Mouse (Mus musculus): ENCODE measurements around the gene Rap1gap2. TPM values are rescaled to one million over a fixed set of nuclear protein-coding genes. Genes with fewer than 3 reads are reported as not detected.
A peak's percentile ranks its signal among the peaks of the same experiment; 100 is the strongest.

Gene Rap1gap2
- polyA plus RNA-seq, 1 experiment = 133 TPM

- H3K27ac ChIP-seq (ENCODE audit: insufficient read depth, low read length) = no peak overlapping the region
- no peak overlapping the region for H3K4me3 ChIP-seq (ENCODE audit: insufficient read depth, low read length)
- H3K4me1 ChIP-seq (ENCODE audit: control insufficient read depth, insufficient read depth, low read length) = peaks cover 10% of the 10 kb centered on the region
- TF ChIP-seq POLR2A (IDR thresholded peaks at IDR 0.05; ENCODE audit: extremely low read depth, insufficient read depth, low read length) (no peak), CTCF (IDR thresholded peaks at IDR 0.05; ENCODE audit: extremely low read depth, insufficient read depth, low read length) (no peak)
These were observed 49.3 kb downstream of the Rap1gap2 start for GRCm38 (mm10) chr11:74561392-74561791.

GRCm38 (mm10) chr11:74560600-74561227, 50.0 kb downstream of the Rap1gap2 start:
- peaks cover 10% of the 10 kb centered on the region for H3K4me1 ChIP-seq (ENCODE audit: control insufficient read depth, insufficient read depth, low read length)
- H3K27ac ChIP-seq (ENCODE audit: insufficient read depth, low read length) = peak overlapping the region; percentile 48; the same call in 1 of the 2 replicates
- no peak for TF ChIP-seq CTCF (IDR thresholded peaks at IDR 0.05; ENCODE audit: extremely low read depth, insufficient read depth, low read length)
- no peak for TF ChIP-seq POLR2A (IDR thresholded peaks at IDR 0.05; ENCODE audit: extremely low read depth, insufficient read depth, low read length)
- no peak overlapping the region for H3K4me3 ChIP-seq (ENCODE audit: insufficient read depth, low read length)

- TF ChIP-seq POLR2A (IDR thresholded peaks at IDR 0.05; ENCODE audit: extremely low read depth, insufficient read depth, low read length) = no peak
- no peak for TF ChIP-seq CTCF (IDR thresholded peaks at IDR 0.05; ENCODE audit: extremely low read depth, insufficient read depth, low read length)
- Histone ChIP-seq H3K27ac (ENCODE audit: insufficient read depth, low read length) (peak overlapping the region; percentile 80; the same call in 1 of the 2 replicates), H3K4me1 (ENCODE audit: control insufficient read depth, insufficient read depth, low read length) (peaks cover 13% of the 10 kb centered on the region), H3K4me3 (ENCODE audit: insufficient read depth, low read length) (no peak overlapping the region)
These were observed 50.8 kb downstream of the Rap1gap2 start for GRCm38 (mm10) chr11:74559793-74560433.

- peaks cover 17% of the 10 kb centered on the region for H3K4me1 ChIP-seq (ENCODE audit: control insufficient read depth, insufficient read depth, low read length)
- peak overlapping the region; percentile 80 for H3K27ac ChIP-seq (ENCODE audit: insufficient read depth, low read length)
- H3K4me3 ChIP-seq (ENCODE audit: insufficient read depth, low read length) = peak overlapping the region; percentile 11; the same call in 1 of the 2 replicates
- TF ChIP-seq CTCF (IDR thresholded peaks at IDR 0.05; ENCODE audit: extremely low read depth, insufficient read depth, low read length) = no peak
- TF ChIP-seq POLR2A (IDR thresholded peaks at IDR 0.05; ENCODE audit: extremely low read depth, insufficient read depth, low read length) = 0 out of 2 replicates have a peak, but pooled peaks have one; percentile 29
These were observed 51.8 kb downstream of the Rap1gap2 start for GRCm38 (mm10) chr11:74558933-74559332.

GRCm38 (mm10) chr11:74557456-74558230, 53.1 kb downstream of the Rap1gap2 start:
- peaks cover 17% of the 10 kb centered on the region for H3K4me1 ChIP-seq (ENCODE audit: control insufficient read depth, insufficient read depth, low read length)
- peak overlapping the region; percentile 63; the same call in 1 of the 2 replicates for H3K27ac ChIP-seq (ENCODE audit: insufficient read depth, low read length)
- TF ChIP-seq POLR2A (IDR thresholded peaks at IDR 0.05; ENCODE audit: extremely low read depth, insufficient read depth, low read length) = no peak
- no peak for TF ChIP-seq CTCF (IDR thresholded peaks at IDR 0.05; ENCODE audit: extremely low read depth, insufficient read depth, low read length)
- 0 out of 2 replicates have a peak overlapping the region, but pooled peaks have one; percentile 11 for H3K4me3 ChIP-seq (ENCODE audit: insufficient read depth, low read length)

GRCm38 (mm10) chr11:74555716-74556374, 54.9 kb downstream of the Rap1gap2 start:
- no peak for TF ChIP-seq POLR2A (IDR thresholded peaks at IDR 0.05; ENCODE audit: extremely low read depth, insufficient read depth, low read length)
- no peak for TF ChIP-seq CTCF (IDR thresholded peaks at IDR 0.05; ENCODE audit: extremely low read depth, insufficient read depth, low read length)
- peak overlapping the region; percentile 60 for H3K27ac ChIP-seq (ENCODE audit: insufficient read depth, low read length)
- H3K4me3 ChIP-seq (ENCODE audit: insufficient read depth, low read length) = no peak overlapping the region
- H3K4me1 ChIP-seq (ENCODE audit: control insufficient read depth, insufficient read depth, low read length) = peaks cover 20% of the 10 kb centered on the region

- Histone ChIP-seq H3K4me3 (ENCODE audit: insufficient read depth, low read length) (no peak overlapping the region), H3K4me1 (ENCODE audit: control insufficient read depth, insufficient read depth, low read length) (peaks cover 20% of the 10 kb centered on the region), H3K27ac (ENCODE audit: insufficient read depth, low read length) (peak overlapping the region; percentile 90)
- TF ChIP-seq POLR2A (IDR thresholded peaks at IDR 0.05; ENCODE audit: extremely low read depth, insufficient read depth, low read length) (no peak), CTCF (IDR thresholded peaks at IDR 0.05; ENCODE audit: extremely low read depth, insufficient read depth, low read length) (no peak)
These were observed 55.9 kb downstream of the Rap1gap2 start for GRCm38 (mm10) chr11:74554683-74555341.

GRCm38 (mm10) chr11:74551568-74551967, 59.1 kb downstream of the Rap1gap2 start:
- Histone ChIP-seq H3K4me3 (ENCODE audit: insufficient read depth, low read length) (no peak overlapping the region), H3K4me1 (ENCODE audit: control insufficient read depth, insufficient read depth, low read length) (peaks cover 14% of the 10 kb centered on the region), H3K27ac (ENCODE audit: insufficient read depth, low read length) (peak overlapping the region; percentile 17; the same call in 1 of the 2 replicates)
- TF ChIP-seq POLR2A (IDR thresholded peaks at IDR 0.05; ENCODE audit: extremely low read depth, insufficient read depth, low read length) = no peak
- no peak for TF ChIP-seq CTCF (IDR thresholded peaks at IDR 0.05; ENCODE audit: extremely low read depth, insufficient read depth, low read length)

Measured in cortical plate, adult 2 months (tissue).